Comparison of ENCODE assay signal across 18 mouse cellular contexts in the genomic region with DNA sequence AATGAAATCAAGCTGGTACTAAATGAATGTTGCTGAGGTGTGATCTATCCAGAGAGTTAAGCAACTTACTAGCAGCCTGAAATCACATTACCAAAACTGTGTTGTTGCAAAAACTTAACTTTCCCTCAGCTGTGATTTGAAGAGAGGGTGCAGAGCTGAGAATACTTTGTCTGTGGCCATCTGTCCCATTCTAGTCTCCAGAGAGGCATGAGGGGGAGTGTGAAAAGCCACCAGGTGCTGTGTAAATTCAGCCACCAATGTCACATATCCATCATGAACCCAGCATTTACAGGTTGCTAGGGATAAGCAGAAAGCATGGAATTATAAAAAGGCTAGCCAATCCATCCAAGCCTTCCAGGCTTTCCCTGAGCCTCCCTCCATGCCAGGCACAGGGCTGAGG. TPM values are rescaled to one million over a fixed set of nuclear protein-coding genes. Genes with fewer than 3 reads are reported as not detected.
DNase-seq lines count a peak whose midpoint lies in the region; ATAC-seq and TF ChIP-seq lines count a peak whose summit lies in the region.
"Had no signal": no experiment of that assay in that cellular context is flagged by ENCODE, and none has a peak within 500 bp of the region (broad histone marks: within the 10 kb centered on the region; RNA-seq: fewer than 3 reads in every experiment).

No protein-coding gene starts in this region.

- no peaks in the 10 kb centered on the region for H3K9me3 ChIP-seq in heart, embryonic 13.5 days
- H3K9me3 ChIP-seq: G1E; hindbrain, embryonic 12.5 days; liver, embryonic 15.5 days had no signal

- DNase-seq in cerebellum, adult 2 months, result no peak
- DNase-seq in cerebellum, postnatal 14 days, result no peak
- DNase-seq in heart, adult 2 months, result no peak
- peak; percentile 25 to 81 for DNase-seq in left cerebral cortex, postnatal 25 days (ENCODE audit: low spot score in 2 of 2)
- no peak for DNase-seq in left cerebral cortex, postnatal 10 days (ENCODE audit: extremely low spot score in 1 of 2, low spot score in 2 of 2)
- peak; percentile 33 for DNase-seq in right cerebral cortex, postnatal 25 days
- no peak for DNase-seq in lung, adult 18-20 months
- DNase-seq: cerebellum, adult 11 months; heart, adult 11 months; kidney, adult 11 months; lung, postnatal 10 days; thymus, postnatal 36 days had no signal

- intact Hi-C loops in heart, adult 2 months (cut with DNase I), result no loop called here
- intact Hi-C loops in left cerebral cortex, postnatal 25 days (cut with DNase I), result no loop called here
- intact Hi-C loops in left cerebral cortex, postnatal 10 days (cut with DNase I), result no loop called here

- H3K79me2 ChIP-seq in heart, adult 2 months (replicated peaks; ENCODE audit: control insufficient read depth, insufficient read depth, low read length), result peaks cover 5% of the 10 kb centered on the region

- no peak overlapping the region for H3K4me2 ChIP-seq in heart, embryonic 13.5 days
- H3K4me2 ChIP-seq: hindbrain, embryonic 12.5 days; liver, embryonic 15.5 days had no signal

- H3K27me3 ChIP-seq in cerebellum, adult 2 months (ENCODE audit: control insufficient read depth, insufficient read depth, low read length), result no peaks in the 10 kb centered on the region
- H3K27me3 ChIP-seq in heart, embryonic 13.5 days (replicated peaks), result no peaks in the 10 kb centered on the region
- no peaks in the 10 kb centered on the region for H3K27me3 ChIP-seq in heart, adult 2 months (ENCODE audit: control insufficient read depth, insufficient read depth, low read length)
- H3K27me3 ChIP-seq: hindbrain, embryonic 12.5 days; liver, embryonic 15.5 days had no signal

- H3K4me3 ChIP-seq in cerebellum, adult 2 months (replicated peaks; ENCODE audit: insufficient read depth, low read depth, low read length), result no peak overlapping the region
- no peak overlapping the region for H3K4me3 ChIP-seq in heart, embryonic 13.5 days
- no peak overlapping the region for H3K4me3 ChIP-seq in heart, adult 2 months
- H3K4me3 ChIP-seq: hindbrain, embryonic 12.5 days; liver, embryonic 15.5 days had no signal

- TF ChIP-seq POLR2A in cerebellum, adult 2 months (IDR thresholded peaks at IDR 0.05; ENCODE audit: borderline replicate concordance, insufficient read depth, low read length), result no peak
- TF ChIP-seq POLR2A in heart, adult 2 months (IDR thresholded peaks at IDR 0.05; ENCODE audit: insufficient read depth, low read depth, low read length), result no peak

- no peaks in the 10 kb centered on the region for H3K36me3 ChIP-seq in heart, embryonic 13.5 days
- peaks cover 25% of the 10 kb centered on the region for H3K36me3 ChIP-seq in heart, adult 2 months (ENCODE audit: control insufficient read depth, insufficient read depth, low read length)
- H3K36me3 ChIP-seq: hindbrain, embryonic 12.5 days; liver, embryonic 15.5 days had no signal

- 0 out of 2 replicates have a peak, but pooled peaks cover 6% of the 10 kb centered on the region for H3K4me1 ChIP-seq in cerebellum, adult 2 months (ENCODE audit: control insufficient read depth, insufficient read depth, low read length)
- H3K4me1 ChIP-seq in heart, embryonic 13.5 days, result peaks cover 65% of the 10 kb centered on the region
- H3K4me1 ChIP-seq in heart, adult 2 months (ENCODE audit: control insufficient read depth, insufficient read depth, low read length), result peaks cover 20% of the 10 kb centered on the region

- no peak for TF ChIP-seq CTCF in cerebellum, adult 2 months (IDR thresholded peaks at IDR 0.05; ENCODE audit: borderline replicate concordance, insufficient read depth, low read depth, low read length)
- no peak for TF ChIP-seq CTCF in heart, adult 2 months (IDR thresholded peaks at IDR 0.05)

- TF ChIP-seq EP300 in heart, adult 2 months (IDR thresholded peaks at IDR 0.05; ENCODE audit: insufficient read depth, low read depth, low read length), result no peak

- no peak for ATAC-seq in heart, embryonic 13.5 days (ENCODE audit: extremely low read depth, insufficient number of reproducible peaks, low FRiP score, low TSS enrichment)
- ATAC-seq: CD4-positive, CD25-positive, alpha-beta regulatory T cell, adult 4 months had no signal

- H3K9ac ChIP-seq in heart, embryonic 13.5 days, result no peak overlapping the region
- no peak overlapping the region for H3K9ac ChIP-seq in heart, adult 2 months (ENCODE audit: low read depth, low read length)
- H3K9ac ChIP-seq: hindbrain, embryonic 12.5 days; liver, embryonic 15.5 days had no signal

- H3K27ac ChIP-seq in cerebellum, adult 2 months (ENCODE audit: insufficient read depth, low read length), result 0 out of 2 replicates have a peak overlapping the region, but pooled peaks have one; percentile 13
- 0 out of 2 replicates have a peak overlapping the region, but pooled peaks have one; percentile 4 for H3K27ac ChIP-seq in heart, embryonic 13.5 days (replicated peaks)
- no peak overlapping the region for H3K27ac ChIP-seq in heart, adult 2 months
- H3K27ac ChIP-seq: hindbrain, embryonic 12.5 days; kidney, postnatal 0 days; liver, embryonic 15.5 days had no signal

RNA-seq across cellular contexts. Expression of a gene that starts 6.0 kb away (rescaled TPM):
- 0.11 and 0.13 TPM in 2 replicates for polyA plus RNA-seq in cerebellum, adult 2 months (2012; rRNA removed)
- 1.6 and 1.7 TPM in 2 replicates for polyA plus RNA-seq in heart, embryonic 13.5 days (2015; fragmentation: Nextera tagmentation; extraction: Ambion mirVana)
- total RNA-seq in heart, adult 2 months (2021), result 1 to 10 TPM; 2.3 to 2.4 TPM
- polyA plus RNA-seq in heart, adult 2 months (2012; rRNA removed), result 0.21 and 0.44 TPM in 2 replicates
- 1 to 10 TPM; 2.1 to 4.6 TPM for total RNA-seq in left cerebral cortex, postnatal 25 days (2021)
- total RNA-seq in left cerebral cortex, postnatal 10 days (2021), result 1 to 10 TPM; 4.0 to 4.3 TPM
- polyA plus RNA-seq: G1E had no signal

RNA-seq across cellular contexts. Expression of a gene that starts 24.5 kb away (rescaled TPM):
- polyA plus RNA-seq in cerebellum, adult 2 months (2012; rRNA removed), result 109 and 119 TPM in 2 replicates
- polyA plus RNA-seq in heart, embryonic 13.5 days (2015; fragmentation: Nextera tagmentation; extraction: Ambion mirVana), result 79.0 and 86.7 TPM in 2 replicates
- total RNA-seq in heart, adult 2 months (2021), result 10 to 100 TPM; 47.2 to 47.5 TPM
- polyA plus RNA-seq in heart, adult 2 months (2012; rRNA removed), result 30.0 and 43.3 TPM in 2 replicates
- 100 to 1,000 TPM; 286 to 290 TPM for total RNA-seq in left cerebral cortex, postnatal 25 days (2021)
- 100 to 1,000 TPM; 155 to 165 TPM for total RNA-seq in left cerebral cortex, postnatal 10 days (2021)

RNA-seq across cellular contexts. Expression of a gene that starts 49.9 kb away (rescaled TPM):
- polyA plus RNA-seq in cerebellum, adult 2 months (2012; rRNA removed), result 32.3 and 33.6 TPM in 2 replicates
- 26.5 and 31.1 TPM in 2 replicates for polyA plus RNA-seq in heart, embryonic 13.5 days (2015; fragmentation: Nextera tagmentation; extraction: Ambion mirVana)
- 10 to 100 TPM; 22.8 to 23.2 TPM for total RNA-seq in heart, adult 2 months (2021)
- polyA plus RNA-seq in heart, adult 2 months (2012; rRNA removed), result 12.1 and 15.8 TPM in 2 replicates
- total RNA-seq in left cerebral cortex, postnatal 25 days (2021), result 10 to 100 TPM; 21.5 to 22.7 TPM
- total RNA-seq in left cerebral cortex, postnatal 10 days (2021), result 10 to 100 TPM; 19.3 to 19.9 TPM

RNA-seq across cellular contexts. Expression of a gene that starts 52.4 kb away (rescaled TPM):
- polyA plus RNA-seq in cerebellum, adult 2 months (2012; rRNA removed), result 40.8 and 44.6 TPM in 2 replicates
- 129 and 133 TPM in 2 replicates for polyA plus RNA-seq in heart, embryonic 13.5 days (2015; fragmentation: Nextera tagmentation; extraction: Ambion mirVana)
- 1 to 10 TPM; 9.2 to 9.3 TPM for total RNA-seq in heart, adult 2 months (2021)
- 3.8 and 7.2 TPM in 2 replicates for polyA plus RNA-seq in heart, adult 2 months (2012; rRNA removed)
- 10 to 100 TPM; 14.9 to 16.7 TPM for total RNA-seq in left cerebral cortex, postnatal 25 days (2021)
- total RNA-seq in left cerebral cortex, postnatal 10 days (2021), result 10 to 100 TPM; 18.0 to 19.4 TPM

RNA-seq across cellular contexts. Expression of a gene that starts 55.8 kb away (rescaled TPM):
- polyA plus RNA-seq in cerebellum, adult 2 months (2012; rRNA removed), result 448 and 489 TPM in 2 replicates
- 707 and 780 TPM in 2 replicates for polyA plus RNA-seq in heart, embryonic 13.5 days (2015; fragmentation: Nextera tagmentation; extraction: Ambion mirVana)
- 100 to 1,000 TPM; 436 to 501 TPM for total RNA-seq in heart, adult 2 months (2021)
- 261 and 333 TPM in 2 replicates for polyA plus RNA-seq in heart, adult 2 months (2012; rRNA removed)
- 100 to 1,000 TPM; 485 to 487 TPM for total RNA-seq in left cerebral cortex, postnatal 25 days (2021)
- 100 to 1,000 TPM; 554 to 592 TPM for total RNA-seq in left cerebral cortex, postnatal 10 days (2021)

Comparison
In these comparisons a context has a peak if more than half of its experiments do, and no peak if none do; other contexts are left out.
1. DNase-seq: peak in left cerebral cortex, postnatal 25 days (2 of 2) and right cerebral cortex, postnatal 25 days (single experiment); none in cerebellum, adult 2 months (0 of 2), cerebellum, postnatal 14 days (0 of 2), heart, adult 2 months (0 of 2), left cerebral cortex, postnatal 10 days (0 of 2) and lung, adult 18-20 months (0 of 2).